Mouse (Mus musculus): ENCODE measurements around the gene B4galt5. TPM values are rescaled to one million over a fixed set of nuclear protein-coding genes. Genes with fewer than 3 reads are reported as not detected.

The B4galt5 gene
- polyA plus RNA-seq, 1 experiment from 2014 or later, result 12.2 TPM

DNA sequence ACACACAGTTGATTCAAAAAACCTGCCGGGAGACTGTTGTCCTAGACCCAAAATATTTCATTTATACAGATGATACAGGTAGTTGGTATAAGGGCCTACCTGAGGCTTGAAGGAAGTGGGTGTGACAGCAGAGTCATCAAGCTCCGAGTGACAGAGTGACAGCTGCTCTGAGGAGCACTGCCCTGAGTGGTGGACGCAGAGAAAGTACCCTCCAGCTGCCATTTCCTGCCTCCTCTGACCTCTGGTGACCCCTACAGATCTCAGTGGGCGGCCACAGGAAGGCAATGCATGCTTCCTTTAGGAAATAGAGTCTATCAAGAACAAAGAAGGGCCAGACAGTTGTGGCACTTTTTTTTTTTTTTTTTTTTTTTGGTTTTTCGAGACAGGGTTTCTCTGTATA lies 83.2 kb downstream of the B4galt5 start:
- no peak overlapping the region for H3K4me3 ChIP-seq (ENCODE audit: low read length)
- H3K9ac ChIP-seq (ENCODE audit: low read depth, low read length), result no peak overlapping the region
- 43% methylated on average over 4 of the region's 5 CpGs for WGBS
- H3K27ac ChIP-seq (ENCODE audit: low read depth, low read length), result no peak overlapping the region
- H3K36me3 ChIP-seq (ENCODE audit: control insufficient read depth, insufficient read depth, low read length), result no peaks in the 10 kb centered on the region
- no peaks in the 10 kb centered on the region for H3K27me3 ChIP-seq (ENCODE audit: control insufficient read depth, insufficient read depth, low read length)
- no peak for ATAC-seq (ENCODE audit: low FRiP score, low TSS enrichment)
- H3K9me3 ChIP-seq (ENCODE audit: control insufficient read depth, low read length), result no peaks in the 10 kb centered on the region
- H3K4me1 ChIP-seq (ENCODE audit: control insufficient read depth, insufficient read depth, low read length), result no peaks in the 10 kb centered on the region
- H3K4me2 ChIP-seq (replicated peaks; ENCODE audit: low read depth, low read length), result no peak overlapping the region

- no peaks in the 10 kb centered on the region for H3K27me3 ChIP-seq (ENCODE audit: control insufficient read depth, insufficient read depth, low read length)
- H3K27ac ChIP-seq (ENCODE audit: low read depth, low read length), result no peak overlapping the region
- no peak for ATAC-seq (ENCODE audit: low FRiP score, low TSS enrichment)
Observed at GRCm38 (mm10) chr2:167265021-167265420, 84.0 kb downstream of the B4galt5 start.

DNA sequence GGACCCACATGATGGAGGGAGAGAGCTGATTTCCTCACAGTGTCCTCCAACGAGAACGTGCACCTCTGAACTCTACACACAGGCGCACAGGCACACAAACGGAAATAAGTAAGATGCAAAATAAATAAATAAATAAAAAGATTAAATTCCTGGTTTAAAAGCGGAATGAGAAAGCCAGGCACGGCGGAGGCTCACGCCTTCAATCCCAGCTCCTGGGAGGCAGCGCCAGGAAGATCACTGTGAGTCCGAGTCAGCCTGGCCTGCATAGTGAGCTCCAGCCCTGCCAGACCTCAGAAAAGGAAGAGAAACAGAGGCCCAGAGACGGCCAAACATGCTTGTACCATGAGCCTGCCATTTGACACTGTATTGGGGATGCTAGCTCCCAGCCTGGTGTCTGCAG lies 85.1 kb downstream of the B4galt5 start:
- H3K9me3 ChIP-seq (ENCODE audit: control insufficient read depth, low read length), result no peaks in the 10 kb centered on the region
- no peak overlapping the region for H3K4me2 ChIP-seq (replicated peaks; ENCODE audit: low read depth, low read length)
- no peaks in the 10 kb centered on the region for H3K4me1 ChIP-seq (ENCODE audit: control insufficient read depth, insufficient read depth, low read length)
- H3K36me3 ChIP-seq (ENCODE audit: control insufficient read depth, insufficient read depth, low read length), result no peaks in the 10 kb centered on the region
- no peak overlapping the region for H3K27ac ChIP-seq (ENCODE audit: low read depth, low read length)
- WGBS, result 88% methylated on average over 11 of the region's 11 CpGs
- no peak for ATAC-seq (ENCODE audit: low FRiP score, low TSS enrichment)
- H3K9ac ChIP-seq (ENCODE audit: low read depth, low read length), result no peak overlapping the region
- H3K27me3 ChIP-seq (ENCODE audit: control insufficient read depth, insufficient read depth, low read length), result no peaks in the 10 kb centered on the region
- H3K4me3 ChIP-seq (ENCODE audit: low read length), result no peak overlapping the region

More at GRCm38 (mm10) chr2:167265021-167265420, 84.0 kb downstream of the B4galt5 start:
- Histone ChIP-seq H3K9me3 (ENCODE audit: control insufficient read depth, low read length) (no peaks in the 10 kb centered on the region), H3K4me1 (ENCODE audit: control insufficient read depth, insufficient read depth, low read length) (no peaks in the 10 kb centered on the region), H3K36me3 (ENCODE audit: control insufficient read depth, insufficient read depth, low read length) (no peaks in the 10 kb centered on the region), H3K9ac (ENCODE audit: low read depth, low read length) (no peak overlapping the region), H3K4me2 (replicated peaks; ENCODE audit: low read depth, low read length) (no peak overlapping the region), H3K4me3 (ENCODE audit: low read length) (no peak overlapping the region)
- WGBS, result 80% methylated on average over 2 of the region's 2 CpGs

DNA sequence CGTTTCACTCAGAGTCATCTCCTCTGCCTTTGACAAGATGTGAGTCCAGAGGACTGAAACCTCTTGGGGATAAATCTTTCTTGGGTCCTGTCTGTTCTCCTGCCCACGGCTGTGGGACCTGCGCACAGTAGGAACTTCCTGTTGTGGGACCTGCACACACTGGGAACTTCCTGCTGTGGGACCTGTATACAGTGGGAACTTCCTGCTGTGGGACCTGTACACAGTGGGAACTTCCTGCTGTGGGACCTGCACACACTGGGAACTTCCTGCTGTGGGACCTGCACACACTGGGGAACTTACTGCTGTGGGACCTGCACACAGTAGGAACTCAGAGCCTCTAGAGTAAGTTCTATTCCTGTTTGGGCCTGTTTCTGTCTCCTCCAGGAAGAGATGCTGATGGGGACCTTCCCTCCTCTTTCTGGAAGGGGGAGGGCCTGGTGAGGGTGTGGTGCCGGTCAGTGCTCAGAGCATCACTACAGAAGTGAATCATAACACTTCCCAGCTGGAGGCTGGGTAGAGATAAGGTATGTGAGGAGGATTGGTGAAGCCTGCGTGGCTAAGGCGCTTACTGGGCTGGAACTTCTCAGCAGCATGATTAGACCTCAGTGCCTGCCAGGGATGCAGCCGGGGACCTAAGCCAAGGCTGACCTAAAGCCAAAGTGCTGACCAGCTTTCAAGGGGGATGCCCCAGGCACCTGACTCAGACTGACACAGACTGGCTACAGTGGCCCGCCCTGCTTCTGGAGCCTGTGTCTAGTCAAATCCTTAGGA lies 85.8 kb downstream of the B4galt5 start:
- H3K27me3 ChIP-seq (ENCODE audit: control insufficient read depth, insufficient read depth, low read length), result no peaks in the 10 kb centered on the region
- no peak overlapping the region for H3K4me2 ChIP-seq (replicated peaks; ENCODE audit: low read depth, low read length)
- no peak overlapping the region for H3K4me3 ChIP-seq (ENCODE audit: low read length)
- ATAC-seq (ENCODE audit: low FRiP score, low TSS enrichment), result no peak
- H3K4me1 ChIP-seq (ENCODE audit: control insufficient read depth, insufficient read depth, low read length), result no peaks in the 10 kb centered on the region
- no peaks in the 10 kb centered on the region for H3K36me3 ChIP-seq (ENCODE audit: control insufficient read depth, insufficient read depth, low read length)
- no peak overlapping the region for H3K27ac ChIP-seq (ENCODE audit: low read depth, low read length)
- no peak overlapping the region for H3K9ac ChIP-seq (ENCODE audit: low read depth, low read length)
- 83% methylated on average over 8 of the region's 8 CpGs for WGBS
- H3K9me3 ChIP-seq (ENCODE audit: control insufficient read depth, low read length), result no peaks in the 10 kb centered on the region

DNA sequence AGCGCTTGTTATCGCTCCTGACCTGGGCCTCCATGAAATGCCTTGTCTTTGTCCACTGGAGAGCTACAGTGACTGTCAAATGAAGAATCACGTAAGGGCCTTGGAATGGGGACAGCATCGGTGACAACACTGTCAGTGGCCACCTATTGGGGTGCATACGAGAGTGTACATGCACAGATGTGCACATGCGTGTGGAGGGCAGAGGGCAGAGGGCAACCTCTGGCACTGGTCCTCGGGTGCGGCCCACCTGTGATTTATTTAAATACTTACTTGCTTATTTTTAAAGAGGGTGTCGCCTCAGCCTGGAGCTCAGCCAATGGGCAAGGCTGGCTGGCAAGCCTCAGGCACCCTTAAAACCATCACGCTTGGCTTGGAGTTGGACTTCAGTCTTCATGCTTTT lies 86.5 kb downstream of the B4galt5 start:
- H3K4me3 ChIP-seq (ENCODE audit: low read length), result no peak overlapping the region
- 92% methylated on average over 10 of the region's 10 CpGs for WGBS

DNA sequence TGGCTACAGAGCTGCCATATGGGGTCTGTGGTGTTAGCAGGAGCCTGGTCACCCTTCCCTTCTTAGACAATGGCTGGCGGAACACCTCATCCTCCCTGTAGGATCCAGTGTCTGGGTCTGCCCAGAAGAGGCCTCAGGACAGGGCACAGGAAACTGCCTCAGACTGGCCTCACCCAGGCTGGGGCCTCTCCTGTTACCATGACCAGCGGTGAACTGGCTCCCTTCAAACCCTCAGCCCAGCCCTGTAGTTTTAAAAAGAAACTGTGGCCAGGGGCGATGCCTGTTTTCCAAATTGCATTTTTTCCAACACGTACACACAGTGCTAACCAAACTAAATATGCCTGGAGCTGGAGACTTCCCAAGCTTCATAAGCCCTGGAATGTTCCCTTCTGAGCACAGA lies 87.9 kb downstream of the B4galt5 start:
- H3K9ac ChIP-seq (ENCODE audit: low read depth, low read length), result no peak overlapping the region
- H3K9me3 ChIP-seq (ENCODE audit: control insufficient read depth, low read length), result no peaks in the 10 kb centered on the region
- no peaks in the 10 kb centered on the region for H3K27me3 ChIP-seq (ENCODE audit: control insufficient read depth, insufficient read depth, low read length)
- ATAC-seq (ENCODE audit: low FRiP score, low TSS enrichment), result no peak
- WGBS, result 63% methylated on average over 4 of the region's 4 CpGs
- H3K36me3 ChIP-seq (ENCODE audit: control insufficient read depth, insufficient read depth, low read length), result no peaks in the 10 kb centered on the region
- no peak overlapping the region for H3K4me2 ChIP-seq (replicated peaks; ENCODE audit: low read depth, low read length)
- H3K27ac ChIP-seq (ENCODE audit: low read depth, low read length), result no peak overlapping the region
- H3K4me1 ChIP-seq (ENCODE audit: control insufficient read depth, insufficient read depth, low read length), result no peaks in the 10 kb centered on the region
- H3K4me3 ChIP-seq (ENCODE audit: low read length), result no peak overlapping the region

More for the DNA sequence above, 86.5 kb downstream of the B4galt5 start:
- no peaks in the 10 kb centered on the region for H3K4me1 ChIP-seq (ENCODE audit: control insufficient read depth, insufficient read depth, low read length)
- no peak overlapping the region for H3K4me2 ChIP-seq (replicated peaks; ENCODE audit: low read depth, low read length)
- ATAC-seq (ENCODE audit: low FRiP score, low TSS enrichment), result no peak
- H3K27ac ChIP-seq (ENCODE audit: low read depth, low read length), result no peak overlapping the region
- H3K36me3 ChIP-seq (ENCODE audit: control insufficient read depth, insufficient read depth, low read length), result no peaks in the 10 kb centered on the region
- no peaks in the 10 kb centered on the region for H3K27me3 ChIP-seq (ENCODE audit: control insufficient read depth, insufficient read depth, low read length)
- no peaks in the 10 kb centered on the region for H3K9me3 ChIP-seq (ENCODE audit: control insufficient read depth, low read length)
- no peak overlapping the region for H3K9ac ChIP-seq (ENCODE audit: low read depth, low read length)

DNA sequence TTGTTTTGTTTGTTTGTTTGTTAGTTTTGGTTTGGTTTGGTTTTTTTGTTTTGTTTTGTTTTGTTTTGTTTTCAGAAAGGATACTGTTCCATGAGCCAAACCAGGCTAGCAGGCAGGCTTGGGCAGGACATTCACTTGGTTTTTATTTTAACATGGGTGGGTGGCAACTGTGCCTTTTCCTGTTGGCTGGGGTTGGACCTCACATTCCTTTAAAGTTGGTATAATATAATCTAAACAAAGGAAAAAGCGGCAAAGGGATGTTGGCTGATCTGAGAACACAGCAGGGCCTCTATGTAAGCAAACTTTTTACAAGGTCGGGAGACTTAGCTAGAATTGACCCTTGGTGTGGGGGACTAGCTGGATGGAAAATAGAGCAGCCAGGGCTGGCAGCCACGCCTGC lies 91.2 kb downstream of the B4galt5 start:
- Histone ChIP-seq H3K9me3 (ENCODE audit: control insufficient read depth, low read length) (no peaks in the 10 kb centered on the region), H3K27ac (ENCODE audit: low read depth, low read length) (no peak overlapping the region), H3K9ac (ENCODE audit: low read depth, low read length) (no peak overlapping the region), H3K36me3 (ENCODE audit: control insufficient read depth, insufficient read depth, low read length) (no peaks in the 10 kb centered on the region), H3K4me1 (ENCODE audit: control insufficient read depth, insufficient read depth, low read length) (0 out of 2 replicates have a peak, but pooled peaks cover 1% of the 10 kb centered on the region), H3K27me3 (ENCODE audit: control insufficient read depth, insufficient read depth, low read length) (no peaks in the 10 kb centered on the region), H3K4me3 (ENCODE audit: low read length) (no peak overlapping the region), H3K4me2 (replicated peaks; ENCODE audit: low read depth, low read length) (no peak overlapping the region)
- no peak for ATAC-seq (ENCODE audit: low FRiP score, low TSS enrichment)
- WGBS, result 33% methylated on average over 3 of the region's 3 CpGs

- ATAC-seq (ENCODE audit: low FRiP score, low TSS enrichment), result no peak
- Histone ChIP-seq H3K27ac (ENCODE audit: low read depth, low read length) (no peak overlapping the region), H3K9ac (ENCODE audit: low read depth, low read length) (no peak overlapping the region), H3K36me3 (ENCODE audit: control insufficient read depth, insufficient read depth, low read length) (no peaks in the 10 kb centered on the region), H3K4me2 (replicated peaks; ENCODE audit: low read depth, low read length) (no peak overlapping the region), H3K4me1 (ENCODE audit: control insufficient read depth, insufficient read depth, low read length) (peaks cover 20% of the 10 kb centered on the region), H3K4me3 (ENCODE audit: low read length) (no peak overlapping the region), H3K9me3 (ENCODE audit: control insufficient read depth, low read length) (no peaks in the 10 kb centered on the region), H3K27me3 (ENCODE audit: control insufficient read depth, insufficient read depth, low read length) (no peaks in the 10 kb centered on the region)
- 78% methylated on average over 6 of the region's 6 CpGs for WGBS
Observed at GRCm38 (mm10) chr2:167254808-167255207, 94.2 kb downstream of the B4galt5 start.

DNA sequence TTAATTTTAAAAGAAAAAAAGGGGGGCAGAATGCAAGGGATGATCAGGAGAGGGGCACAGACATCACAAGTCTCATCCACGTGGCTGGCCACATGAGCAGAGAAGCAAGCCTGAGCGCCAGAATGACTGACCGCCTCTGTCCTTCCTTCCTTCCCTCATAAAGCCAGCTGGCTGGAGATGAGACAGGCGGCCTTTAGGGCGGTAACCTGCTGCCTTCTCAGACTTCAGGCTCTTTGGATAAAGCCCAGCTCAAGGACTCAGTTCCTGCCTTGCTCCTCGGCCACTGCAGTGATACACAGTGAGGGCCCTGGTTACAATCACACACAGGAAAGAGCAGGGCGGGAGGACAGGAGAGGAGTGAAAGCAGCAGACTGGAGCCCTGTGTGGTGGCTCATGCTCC lies 94.8 kb downstream of the B4galt5 start:
- Histone ChIP-seq H3K4me3 (ENCODE audit: low read length) (no peak overlapping the region), H3K9ac (ENCODE audit: low read depth, low read length) (no peak overlapping the region), H3K4me2 (replicated peaks; ENCODE audit: low read depth, low read length) (no peak overlapping the region), H3K4me1 (ENCODE audit: control insufficient read depth, insufficient read depth, low read length) (peaks cover 21% of the 10 kb centered on the region), H3K9me3 (ENCODE audit: control insufficient read depth, low read length) (no peaks in the 10 kb centered on the region), H3K36me3 (ENCODE audit: control insufficient read depth, insufficient read depth, low read length) (no peaks in the 10 kb centered on the region), H3K27ac (ENCODE audit: low read depth, low read length) (no peak overlapping the region), H3K27me3 (ENCODE audit: control insufficient read depth, insufficient read depth, low read length) (no peaks in the 10 kb centered on the region)
- ATAC-seq (ENCODE audit: low FRiP score, low TSS enrichment), result no peak
- 57% methylated on average over 7 of the region's 7 CpGs for whole genome bisulfite sequencing
